Mouse (Mus musculus): ENCODE results near the gene Fanci. TPM values are rescaled to one million over a fixed set of nuclear protein-coding genes. Genes with fewer than 3 reads are reported as not detected.

The Fanci gene
- 9.2 and 11.3 TPM in 2 replicates for polyA plus RNA-seq (2015; fragmentation: Nextera tagmentation; extraction: Ambion mirVana)

GRCm38 (mm10) chr7:79391883-79392649, at the start of gene Fanci:
Fanci (plus strand) TSS chr7:79391929.
- under 1% methylated on average over 44 of the region's 44 CpGs for WGBS (ENCODE audit: insufficient replicate concordance)

GRCm38 (mm10) chr7:79345902-79346301, 45.8 kb upstream of the Fanci start:
- Histone ChIP-seq H3K4me2 (no peak overlapping the region), H3K27me3 (no peaks in the 10 kb centered on the region), H3K9me3 (replicated peaks) (no peaks in the 10 kb centered on the region), H3K4me1 (replicated peaks) (no peaks in the 10 kb centered on the region), H3K27ac (no peak overlapping the region), H3K9ac (no peak overlapping the region), H3K36me3 (peaks cover 72% of the 10 kb centered on the region), H3K4me3 (replicated peaks) (no peak overlapping the region)
- peak; percentile 43 for DNase-seq
- 48% methylated on average over 4 of the region's 4 CpGs for WGBS (ENCODE audit: insufficient replicate concordance)
- ATAC-seq (ENCODE audit: low read depth), result no peak

More at GRCm38 (mm10) chr7:79391883-79392649, at the start of gene Fanci:
- DNase-seq, result peak; percentile 91
- Histone ChIP-seq H3K9ac (peak within 1 kb of the TSS; percentile 78), H3K4me1 (replicated peaks) (peaks cover 21% of the 10 kb centered on the region), H3K4me3 (replicated peaks) (peak within 1 kb of the TSS; percentile 76), H3K27ac (peak within 1 kb of the TSS; percentile 89), H3K36me3 (peaks cover 3% of the 10 kb centered on the region; the same call in 1 of the 2 replicates), H3K27me3 (no peaks in the 10 kb centered on the region), H3K4me2 (peak within 1 kb of the TSS; percentile 90), H3K9me3 (replicated peaks) (no peaks in the 10 kb centered on the region)
- peak; percentile 89 for ATAC-seq (ENCODE audit: low read depth)

GRCm38 (mm10) chr7:79346555-79347075, 45.1 kb upstream of the Fanci start:
- Histone ChIP-seq H3K36me3 (peaks cover 79% of the 10 kb centered on the region), H3K9me3 (replicated peaks) (no peaks in the 10 kb centered on the region), H3K9ac (no peak overlapping the region), H3K4me1 (replicated peaks) (no peaks in the 10 kb centered on the region), H3K4me3 (replicated peaks) (no peak overlapping the region), H3K27me3 (no peaks in the 10 kb centered on the region), H3K4me2 (no peak overlapping the region), H3K27ac (no peak overlapping the region)
- ATAC-seq (ENCODE audit: low read depth) (no peak), DNase-seq (no peak)
- WGBS (ENCODE audit: insufficient replicate concordance), result 69% methylated on average over 8 of the region's 8 CpGs

- no peak for DNase-seq
- no peak overlapping the region for H3K4me3 ChIP-seq (replicated peaks)
- no peaks in the 10 kb centered on the region for H3K27me3 ChIP-seq
- H3K9ac ChIP-seq, result no peak overlapping the region
- H3K27ac ChIP-seq, result no peak overlapping the region
- no peak for ATAC-seq (ENCODE audit: low read depth)
- H3K36me3 ChIP-seq, result peaks cover 86% of the 10 kb centered on the region
- 83% methylated on average over 13 of the region's 13 CpGs for WGBS (ENCODE audit: insufficient replicate concordance)
- no peaks in the 10 kb centered on the region for H3K9me3 ChIP-seq (replicated peaks)
- H3K4me1 ChIP-seq (replicated peaks), result no peaks in the 10 kb centered on the region
- H3K4me2 ChIP-seq, result no peak overlapping the region
Observed at GRCm38 (mm10) chr7:79347108-79347813, 44.5 kb upstream of the Fanci start.

- no peak overlapping the region for H3K4me3 ChIP-seq (replicated peaks)
- no peak overlapping the region for H3K27ac ChIP-seq
- no peaks in the 10 kb centered on the region for H3K9me3 ChIP-seq (replicated peaks)
- H3K36me3 ChIP-seq, result peaks cover 85% of the 10 kb centered on the region
- no peaks in the 10 kb centered on the region for H3K4me1 ChIP-seq (replicated peaks)
- DNase-seq (no peak), ATAC-seq (ENCODE audit: low read depth) (no peak)
- no peak overlapping the region for H3K9ac ChIP-seq
- no peak overlapping the region for H3K4me2 ChIP-seq
- no peaks in the 10 kb centered on the region for H3K27me3 ChIP-seq
- 89% methylated on average over 8 of the region's 8 CpGs for WGBS (ENCODE audit: insufficient replicate concordance)
Observed at GRCm38 (mm10) chr7:79348816-79349215, 42.9 kb upstream of the Fanci start.

GRCm38 (mm10) chr7:79349738-79350386, 41.9 kb upstream of the Fanci start:
- no peak overlapping the region for H3K4me3 ChIP-seq (replicated peaks)
- 53% methylated on average over 12 of the region's 12 CpGs for WGBS (ENCODE audit: insufficient replicate concordance)
- no peak overlapping the region for H3K4me2 ChIP-seq
- H3K9me3 ChIP-seq (replicated peaks), result no peaks in the 10 kb centered on the region
- no peak overlapping the region for H3K27ac ChIP-seq
- H3K4me1 ChIP-seq (replicated peaks), result no peaks in the 10 kb centered on the region
- ATAC-seq (ENCODE audit: low read depth) (peak; percentile 34; the same call in 1 of the 2 replicates), DNase-seq (peak; percentile 54)
- H3K27me3 ChIP-seq, result no peaks in the 10 kb centered on the region
- H3K36me3 ChIP-seq, result peaks cover 89% of the 10 kb centered on the region
- no peak overlapping the region for H3K9ac ChIP-seq

GRCm38 (mm10) chr7:79358350-79359182, 33.2 kb upstream of the Fanci start:
- WGBS (ENCODE audit: insufficient replicate concordance), result 9% methylated on average over 15 of the region's 15 CpGs
- no peak overlapping the region for H3K9ac ChIP-seq
- peak; percentile 91 for ATAC-seq (ENCODE audit: low read depth)
- H3K36me3 ChIP-seq, result peaks cover 90% of the 10 kb centered on the region
- peak overlapping the region; percentile 34 for H3K4me2 ChIP-seq
- no peaks in the 10 kb centered on the region for H3K9me3 ChIP-seq (replicated peaks)
- H3K4me3 ChIP-seq (replicated peaks), result no peak overlapping the region
- H3K27me3 ChIP-seq, result no peaks in the 10 kb centered on the region
- peak overlapping the region; percentile 20; the same call in 1 of the 2 replicates for H3K27ac ChIP-seq
- DNase-seq, result peak; percentile 76
- H3K4me1 ChIP-seq (replicated peaks), result peaks cover 46% of the 10 kb centered on the region

- Histone ChIP-seq H3K4me1 (replicated peaks) (peaks cover 50% of the 10 kb centered on the region), H3K36me3 (peaks cover 85% of the 10 kb centered on the region), H3K9ac (no peak overlapping the region), H3K27me3 (no peaks in the 10 kb centered on the region), H3K9me3 (replicated peaks) (no peaks in the 10 kb centered on the region), H3K4me3 (replicated peaks) (no peak overlapping the region), H3K4me2 (peak overlapping the region; percentile 34), H3K27ac (no peak overlapping the region)
- ATAC-seq (ENCODE audit: low read depth) (no peak), DNase-seq (no peak)
- WGBS (ENCODE audit: insufficient replicate concordance), result 40% methylated on average over 3 of the region's 3 CpGs
Observed at GRCm38 (mm10) chr7:79359183-79359435, 32.6 kb upstream of the Fanci start.

GRCm38 (mm10) chr7:79360056-79360455, 31.7 kb upstream of the Fanci start:
- Histone ChIP-seq H3K9ac (no peak overlapping the region), H3K27ac (no peak overlapping the region), H3K27me3 (no peaks in the 10 kb centered on the region), H3K9me3 (replicated peaks) (no peaks in the 10 kb centered on the region), H3K4me2 (no peak overlapping the region), H3K4me3 (replicated peaks) (no peak overlapping the region), H3K4me1 (replicated peaks) (peaks cover 50% of the 10 kb centered on the region), H3K36me3 (peaks cover 78% of the 10 kb centered on the region)
- 85% methylated on average over 11 of the region's 11 CpGs for WGBS (ENCODE audit: insufficient replicate concordance)
- DNase-seq (no peak), ATAC-seq (ENCODE audit: low read depth) (no peak)

GRCm38 (mm10) chr7:79362208-79362607, 29.5 kb upstream of the Fanci start:
- Histone ChIP-seq H3K27ac (no peak overlapping the region), H3K9ac (no peak overlapping the region), H3K4me3 (replicated peaks) (no peak overlapping the region), H3K4me2 (no peak overlapping the region), H3K9me3 (replicated peaks) (no peaks in the 10 kb centered on the region), H3K36me3 (peaks cover 61% of the 10 kb centered on the region), H3K27me3 (no peaks in the 10 kb centered on the region), H3K4me1 (replicated peaks) (peaks cover 47% of the 10 kb centered on the region)
- DNase-seq (no peak), ATAC-seq (ENCODE audit: low read depth) (no peak)
- 76% methylated on average over 8 of the region's 8 CpGs for WGBS (ENCODE audit: insufficient replicate concordance)

Data from liver, embryonic 13.5 days (tissue).